Mouse (Mus musculus) layer of hippocampus, postnatal 25 days (tissue): ENCODE results near the gene Rnf121. TPM values are rescaled to one million over a fixed set of nuclear protein-coding genes. Genes with fewer than 3 reads are reported as not detected.

Experiments used
- DNase-seq, 2 experiments: peaks; one replicate each; pipeline ENCODE4 v3.0.0; 2022; ENCODE audit warnings: mixed read lengths in 2 of 2, low spot score in 1 of 2; ENCODE audit errors: extremely low spot score in 1 of 2
- total RNA-seq, 2 experiments: library from RNA; stranded (reverse); gene quantifications; 2 replicates each; pipeline ENCODE4 v1.2.3; 2021

Gene Rnf121
- 10 to 100 TPM; 38.4 to 39.3 TPM for total RNA-seq

- DNase-seq, result peak; percentile 77 to 90
These were observed at the start of gene Rnf121, which contains the start of the genes Xndc1 and Xntrpc for GRCm38 (mm10) chr7:102065046-102065891. TSS of gene Rnf121 (minus strand) at chr7:102065469. TSS of gene Xndc1 (plus strand) at chr7:102065511. TSS of gene Xntrpc (plus strand) at chr7:102065713.

GRCm38 (mm10) chr7:102113151-102113729 lies 48.0 kb upstream of the Rnf121 start:
- DNase-seq, result no peak

DNA sequence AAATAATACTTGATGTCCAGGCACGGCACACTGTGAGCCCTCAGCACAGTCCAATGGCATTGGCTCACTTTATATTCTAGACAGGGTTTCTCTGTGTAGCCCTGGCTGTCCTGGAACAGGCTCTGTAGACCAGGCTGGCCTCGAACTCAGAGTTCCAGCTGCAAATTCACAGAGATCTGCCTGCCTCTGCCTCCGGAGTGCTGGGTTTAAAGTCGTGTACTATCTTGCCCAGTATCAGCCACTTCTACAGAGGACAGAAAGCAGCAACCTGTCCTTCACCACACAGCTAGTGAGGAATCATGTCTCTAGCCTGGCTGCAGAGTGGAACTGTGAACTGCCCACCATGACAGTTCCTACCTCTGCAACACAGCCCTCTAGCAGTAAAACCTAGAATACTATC lies 44.5 kb upstream of the Rnf121 start:
- no peak for DNase-seq

GRCm38 (mm10) chr7:102109171-102109570 lies 43.9 kb upstream of the Rnf121 start, which contains the start of gene Art5:
TSS of gene Art5 (minus strand) at chr7:102109489.
- no peak for DNase-seq

GRCm38 (mm10) chr7:102108206-102108605 lies 42.9 kb upstream of the Rnf121 start:
- no peak for DNase-seq

DNA sequence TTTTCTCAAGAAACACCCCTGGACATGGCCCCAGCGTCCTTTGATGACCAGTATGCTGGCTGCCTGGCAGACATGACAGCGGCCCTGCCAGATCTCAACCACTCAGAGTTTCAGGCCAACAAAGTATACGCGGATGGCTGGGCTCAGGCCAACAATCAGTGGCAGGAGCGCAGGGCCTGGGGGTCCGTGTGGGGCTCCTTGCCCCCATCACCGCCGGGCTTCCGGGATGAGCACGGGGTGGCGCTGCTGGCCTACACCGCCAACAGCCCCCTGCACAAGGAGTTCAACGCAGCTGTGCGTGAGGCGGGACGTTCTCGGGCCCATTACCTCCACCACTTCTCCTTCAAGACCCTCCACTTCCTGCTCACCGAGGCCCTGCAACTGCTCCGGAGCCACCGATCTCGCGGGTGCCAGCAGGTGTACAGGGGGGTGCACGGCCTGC lies 41.5 kb upstream of the Rnf121 start:
- no peak for DNase-seq

DNA sequence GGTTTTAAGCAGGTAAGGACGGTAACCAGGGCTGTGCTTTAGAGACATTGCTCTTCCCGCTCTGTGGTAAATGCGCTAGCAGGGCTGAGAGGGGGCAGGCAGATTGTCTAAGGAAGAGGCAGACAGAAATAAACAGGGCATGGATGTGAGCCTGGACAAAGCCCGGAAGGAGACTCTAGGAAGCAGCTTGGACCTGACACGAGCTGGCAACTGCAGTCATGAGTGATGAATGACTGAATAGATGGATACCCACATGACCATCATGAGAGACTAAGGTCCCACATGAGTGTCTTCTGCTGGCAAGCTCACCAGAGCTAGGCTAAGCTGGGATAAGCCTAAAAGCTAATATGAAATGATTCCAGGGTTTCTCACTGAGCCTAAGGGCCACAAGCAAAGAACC lies 38.9 kb upstream of the Rnf121 start:
- no peak for DNase-seq

DNA sequence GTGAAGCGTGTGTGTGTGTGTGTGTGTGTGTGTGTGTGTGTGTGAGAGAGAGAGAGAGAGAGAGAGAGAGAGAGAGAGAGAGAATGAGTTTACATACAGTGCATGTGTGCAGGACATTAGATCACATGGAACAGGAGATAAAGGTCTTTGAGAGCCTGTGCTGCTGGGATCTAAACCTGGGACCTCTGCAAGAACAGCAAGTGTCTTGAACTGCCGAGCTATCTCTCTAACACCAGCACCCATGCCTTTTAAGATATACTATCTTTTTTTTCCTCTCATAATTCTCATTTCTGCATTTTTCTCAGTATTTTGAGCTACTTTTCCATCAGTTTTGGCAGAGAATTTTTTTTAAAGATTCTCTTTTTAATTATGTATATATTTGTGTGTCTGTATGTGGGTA lies 38.3 kb upstream of the Rnf121 start:
- no peak for DNase-seq

DNA sequence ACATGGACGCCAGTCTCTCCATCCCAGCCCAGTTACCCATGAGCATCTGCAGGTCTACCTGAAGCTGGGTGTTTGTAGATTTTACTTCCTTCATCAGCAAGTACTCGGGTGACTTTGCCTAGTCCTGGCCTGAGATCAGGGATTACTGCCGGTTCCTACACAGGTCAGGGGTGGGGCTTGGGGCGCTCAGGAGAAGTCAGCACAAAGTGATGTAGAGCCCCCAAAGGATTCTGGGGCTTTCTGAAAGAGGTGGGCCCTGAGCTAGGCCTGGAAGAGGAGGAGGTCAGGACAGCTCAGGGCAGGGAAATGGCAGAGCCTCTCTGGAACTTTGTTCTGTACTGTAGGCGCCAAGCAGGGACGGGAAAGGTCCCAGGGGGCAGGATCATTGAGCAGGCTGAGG lies 37.4 kb upstream of the Rnf121 start:
- no peak for DNase-seq

DNA sequence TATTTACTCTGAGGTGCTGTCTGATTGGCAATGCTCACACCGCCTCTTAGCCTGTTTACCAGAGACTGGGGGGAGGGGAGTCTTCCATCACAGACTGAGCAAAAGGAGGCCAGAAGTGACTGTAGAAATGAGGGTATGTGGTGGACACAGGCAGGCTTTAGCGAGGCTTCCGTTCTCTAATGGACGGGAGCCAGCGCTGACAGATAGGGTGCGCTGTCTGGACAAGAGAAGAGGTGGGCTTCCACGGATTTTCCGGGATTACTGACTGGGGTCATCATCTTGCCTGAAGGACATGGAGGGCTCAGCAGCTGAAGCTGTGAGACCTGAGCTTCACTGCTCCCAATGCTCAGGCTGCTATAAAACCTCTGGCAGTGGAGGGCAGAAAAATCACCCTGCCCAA lies 37.0 kb upstream of the Rnf121 start:
- no peak for DNase-seq

GRCm38 (mm10) chr7:102101487-102101886 lies 36.2 kb upstream of the Rnf121 start, which contains the start of gene Art1:
TSS of gene Art1 (plus strand) at chr7:102101743.
- DNase-seq, result no peak

DNA sequence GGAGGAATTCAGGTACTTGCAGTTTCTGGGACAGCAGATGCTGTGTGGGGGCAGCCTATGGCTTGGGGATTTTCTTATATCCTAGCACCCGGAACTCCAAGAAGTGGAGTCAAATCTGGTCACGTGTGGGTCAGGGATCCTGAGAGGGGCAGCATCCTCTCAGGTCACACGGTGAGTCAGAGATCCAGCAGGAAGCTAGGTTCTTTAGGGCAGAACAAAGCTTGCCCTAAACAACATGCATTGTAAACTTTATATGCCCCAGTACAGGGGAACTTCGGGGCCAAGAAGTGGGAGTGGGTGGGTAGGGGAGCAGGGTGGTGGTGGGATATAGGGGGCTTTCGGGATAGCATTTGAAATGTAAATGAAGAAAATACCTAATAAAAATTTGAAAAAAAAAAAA lies 35.6 kb upstream of the Rnf121 start:
- DNase-seq, result no peak

- DNase-seq, result no peak
These were observed 34.7 kb upstream of the Rnf121 start for GRCm38 (mm10) chr7:102099760-102100661.

GRCm38 (mm10) chr7:102087336-102087735 lies 22.1 kb upstream of the Rnf121 start:
- DNase-seq, result no peak

- no peak for DNase-seq
These were observed 18.9 kb upstream of the Rnf121 start for GRCm38 (mm10) chr7:102084041-102084696.

GRCm38 (mm10) chr7:102082816-102083215 lies 17.5 kb upstream of the Rnf121 start, which contains the start of gene Trpc2:
TSS of gene Trpc2 (plus strand) at chr7:102083116.
- DNase-seq, result no peak

- no peak for DNase-seq
These were observed 16.5 kb upstream of the Rnf121 start for GRCm38 (mm10) chr7:102081784-102082183.

GRCm38 (mm10) chr7:102080311-102080710 lies 15.0 kb upstream of the Rnf121 start:
- no peak for DNase-seq

DNA sequence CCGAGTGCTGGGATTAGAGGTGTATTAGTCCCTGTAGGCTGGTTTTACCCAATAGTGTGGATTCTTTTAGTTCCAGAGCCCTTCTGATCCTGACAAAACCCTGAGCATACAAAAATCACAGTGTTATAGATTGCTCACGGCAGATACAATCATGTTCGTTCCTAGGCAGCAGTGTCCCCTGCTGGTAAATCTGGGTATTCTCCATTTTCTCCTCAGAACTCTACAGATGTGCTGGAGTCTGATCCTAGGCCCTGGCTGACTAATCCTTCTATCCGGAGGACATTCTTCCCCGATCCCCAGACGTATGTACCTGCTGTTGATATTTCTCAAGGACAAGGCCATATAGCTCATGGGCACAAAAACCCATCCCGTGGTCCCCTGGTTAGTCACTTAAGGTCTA lies 13.2 kb upstream of the Rnf121 start:
- DNase-seq, result peak in 1 of 2 experiments; percentile 41

GRCm38 (mm10) chr7:102076714-102077296 lies 11.5 kb upstream of the Rnf121 start:
- DNase-seq, result peak in 1 of 2 experiments; percentile 22
